Mouse (Mus musculus): ENCODE data around the gene Srrm3. TPM values are rescaled to one million over a fixed set of nuclear protein-coding genes. Genes with fewer than 3 reads are reported as not detected.

The Srrm3 gene
- polyA plus RNA-seq, 1 experiment, result 0.08 TPM

- no peak for DNase-seq (ENCODE audit: low read depth)
These were observed 98.9 kb downstream of the Srrm3 start for GRCm38 (mm10) chr5:135905320-135906225.

- no peak for DNase-seq (ENCODE audit: low read depth)
These were observed 100.2 kb downstream of the Srrm3 start for GRCm38 (mm10) chr5:135906846-135907245.

- DNase-seq (ENCODE audit: low read depth), result no peak
These were observed 100.6 kb downstream of the Srrm3 start for GRCm38 (mm10) chr5:135907256-135907655.

- DNase-seq (ENCODE audit: low read depth), result no peak
These were observed 101.5 kb downstream of the Srrm3 start for GRCm38 (mm10) chr5:135908185-135908584.

GRCm38 (mm10) chr5:135908989-135909388 lies 102.3 kb downstream of the Srrm3 start:
- DNase-seq (ENCODE audit: low read depth), result no peak

GRCm38 (mm10) chr5:135909646-135910045 lies 103.0 kb downstream of the Srrm3 start:
- no peak for DNase-seq (ENCODE audit: low read depth)

- no peak for DNase-seq (ENCODE audit: low read depth)
These were observed 104.1 kb downstream of the Srrm3 start for GRCm38 (mm10) chr5:135910813-135911212.

- DNase-seq (ENCODE audit: low read depth), result no peak
These were observed 105.0 kb downstream of the Srrm3 start for GRCm38 (mm10) chr5:135911633-135912220.

GRCm38 (mm10) chr5:135913201-135913600 lies 106.5 kb downstream of the Srrm3 start:
- DNase-seq (ENCODE audit: low read depth), result no peak

GRCm38 (mm10) chr5:135914156-135914555 lies 107.5 kb downstream of the Srrm3 start:
- no peak for DNase-seq (ENCODE audit: low read depth)

GRCm38 (mm10) chr5:135916051-135916565 lies 109.4 kb downstream of the Srrm3 start:
- DNase-seq (ENCODE audit: low read depth), result no peak

GRCm38 (mm10) chr5:135916601-135917000 lies 109.9 kb downstream of the Srrm3 start:
- no peak for DNase-seq (ENCODE audit: low read depth)

GRCm38 (mm10) chr5:135917327-135918058 lies 110.8 kb downstream of the Srrm3 start:
- DNase-seq (ENCODE audit: low read depth), result no peak

- DNase-seq (ENCODE audit: low read depth), result no peak
These were observed 111.4 kb downstream of the Srrm3 start for GRCm38 (mm10) chr5:135918059-135918437.

- no peak for DNase-seq (ENCODE audit: low read depth)
These were observed 111.9 kb downstream of the Srrm3 start for GRCm38 (mm10) chr5:135918593-135918992.

- no peak for DNase-seq (ENCODE audit: low read depth)
These were observed 113.2 kb downstream of the Srrm3 start for GRCm38 (mm10) chr5:135919902-135920301.

GRCm38 (mm10) chr5:135923901-135924300 lies 117.2 kb downstream of the Srrm3 start:
- DNase-seq (ENCODE audit: low read depth), result no peak

Other genes starting within 250 kb of the Srrm3 start
- not detected in 2 replicates for gene Ccl26, start 243.3 kb upstream of the Srrm3 start, polyA plus RNA-seq (2012; rRNA removed)
- gene Ccl24, start 233.8 kb upstream of the Srrm3 start, polyA plus RNA-seq (2012; rRNA removed), result 10.5 and 12.6 TPM in 2 replicates
- gene Rhbdd2, start 174.3 kb upstream of the Srrm3 start, polyA plus RNA-seq (2012; rRNA removed), result 48.0 and 52.7 TPM in 2 replicates
- gene Por, start 136.9 kb upstream of the Srrm3 start, polyA plus RNA-seq (2012; rRNA removed), result 227 and 302 TPM in 2 replicates
- 118 and 209 TPM in 2 replicates for gene Tmem120a, start 62.4 kb upstream of the Srrm3 start, polyA plus RNA-seq (2012; rRNA removed)
- 1.9 and 2.7 TPM in 2 replicates for gene Styxl1, start 28.5 kb upstream of the Srrm3 start, polyA plus RNA-seq (2012; rRNA removed)
- gene Mdh2, start 28.4 kb upstream of the Srrm3 start, polyA plus RNA-seq (2012; rRNA removed), result 491 and 596 TPM in 2 replicates
- 195 and 199 TPM in 2 replicates for gene Hspb1, start 81.0 kb downstream of the Srrm3 start, polyA plus RNA-seq (2012; rRNA removed)
- 138 and 165 TPM in 2 replicates for gene Ywhag, start 127.7 kb downstream of the Srrm3 start, polyA plus RNA-seq (2012; rRNA removed)
- gene Ssc4d, start 167.6 kb downstream of the Srrm3 start, polyA plus RNA-seq (2012; rRNA removed), result 12.2 and 15.4 TPM in 2 replicates
- gene Zp3, start 173.2 kb downstream of the Srrm3 start, polyA plus RNA-seq (2012; rRNA removed), result not detected in 2 replicates
- 44.3 and 51.7 TPM in 2 replicates for gene Dtx2, start 187.9 kb downstream of the Srrm3 start, polyA plus RNA-seq (2012; rRNA removed)
- gene Upk3b, start 231.6 kb downstream of the Srrm3 start, polyA plus RNA-seq (2012; rRNA removed), result 29.6 and 32.1 TPM in 2 replicates
- gene Upk3bl, start 247.6 kb downstream of the Srrm3 start, polyA plus RNA-seq (2012; rRNA removed), result 0.99 and 1.1 TPM in 2 replicates